Mouse (Mus musculus) frontal cortex, postnatal 10 days (tissue): Measurements from ENCODE around the gene Ccdc85b.

Experiments used
- DNase-seq, 2 experiments: peaks; one replicate each; pipeline ENCODE4 v3.0.0; 2022; ENCODE audit warnings: low spot score in 2 of 2, mixed read lengths in 1 of 2

Ccdc85b gene

GRCm38 (mm10) chr19:5481398-5481797, 23.7 kb upstream of the Ccdc85b start:
- DNase-seq, result no peak

GRCm38 (mm10) chr19:5480016-5480415, 22.3 kb upstream of the Ccdc85b start:
- no peak for DNase-seq

GRCm38 (mm10) chr19:5477668-5478300, 20.1 kb upstream of the Ccdc85b start:
- no peak for DNase-seq

- no peak for DNase-seq
Observed at GRCm38 (mm10) chr19:5477004-5477667, 19.4 kb upstream of the Ccdc85b start.

- DNase-seq, result no peak
Observed at GRCm38 (mm10) chr19:5475069-5475714, 17.5 kb upstream of the Ccdc85b start.

- no peak for DNase-seq
Observed at GRCm38 (mm10) chr19:5474281-5475068, 16.8 kb upstream of the Ccdc85b start.

GRCm38 (mm10) chr19:5473720-5474119, 16.0 kb upstream of the Ccdc85b start, which contains the start of gene Efemp2:
Gene Efemp2, plus strand, starts transcription at chr19:5473954.
- peak; percentile 65 to 75 for DNase-seq

- no peak for DNase-seq
Observed at GRCm38 (mm10) chr19:5472857-5473256, 15.2 kb upstream of the Ccdc85b start.

- DNase-seq, result no peak
Observed at GRCm38 (mm10) chr19:5471846-5472245, 14.2 kb upstream of the Ccdc85b start.

- no peak for DNase-seq
Observed at GRCm38 (mm10) chr19:5468374-5468773, 10.7 kb upstream of the Ccdc85b start, which contains the start of gene Ctsw. Gene Ctsw, minus strand, starts transcription at chr19:5468507.

- DNase-seq, result no peak
Observed at GRCm38 (mm10) chr19:5466916-5467500, 9.3 kb upstream of the Ccdc85b start.

GRCm38 (mm10) chr19:5465037-5465436, 7.3 kb upstream of the Ccdc85b start:
- DNase-seq, result no peak

GRCm38 (mm10) chr19:5463791-5464562, 6.3 kb upstream of the Ccdc85b start:
- DNase-seq, result peak in 1 of 2 experiments; percentile 70

- DNase-seq, result no peak
Observed at GRCm38 (mm10) chr19:5463212-5463611, 5.5 kb upstream of the Ccdc85b start.

GRCm38 (mm10) chr19:5461411-5461810, 3.7 kb upstream of the Ccdc85b start:
- DNase-seq, result no peak

GRCm38 (mm10) chr19:5460465-5460911, 2.8 kb upstream of the Ccdc85b start, which contains the start of gene Fibp:
Gene Fibp, plus strand, starts transcription at chr19:5460615.
- peak; percentile 81 to 88 for DNase-seq

- DNase-seq, result no peak
Observed at GRCm38 (mm10) chr19:5459896-5460295, 2.2 kb upstream of the Ccdc85b start.

- DNase-seq, result no peak
Observed at GRCm38 (mm10) chr19:5459019-5459418, 1.3 kb upstream of the Ccdc85b start.

- peak; percentile 96 for DNase-seq
Observed at GRCm38 (mm10) chr19:5456922-5457745, 560 bp downstream of the Ccdc85b start.
